Mouse (Mus musculus) heart, adult 2 months (tissue): ENCODE measurements at regions not wholly inside any gene's neighbourhood (a gene's known extent, or its start where the extent isn't known, plus 50 kb on each side); places are given as distances from the start of the nearest gene placed in this dataset.
"Not testable (repeated sequence)": the region's sequence is repeated elsewhere in the genome, so short reads cannot be mapped to it uniquely, and the experiment has no call there.

Experiments used
- DNase-seq, 2 experiments: peaks; one replicate each; pipeline ENCODE4 v3.0.0; 2021
- H3K27ac ChIP-seq: fragments of 200-600 bp; 2 replicates; pipeline ENCODE4 v1.8.1; 2022
- H3K27me3 ChIP-seq: fragments of 200-500 bp; 2 replicates; pipeline ENCODE4 v1.6.1; 2012; ENCODE audit warnings: mild to moderate bottlenecking, low read length, inconsistent platforms, mixed read lengths; ENCODE audit not compliant: control insufficient read depth, insufficient read depth
- H3K36me3 ChIP-seq: fragments of 200-500 bp; 2 replicates; pipeline ENCODE4 v1.6.1; 2012; ENCODE audit warnings: low read length, inconsistent platforms; ENCODE audit not compliant: control insufficient read depth, insufficient read depth
- H3K4me1 ChIP-seq: fragments of 200-500 bp; 2 replicates; pipeline ENCODE4 v1.6.1; 2011; ENCODE audit warnings: low read length; ENCODE audit not compliant: control insufficient read depth, insufficient read depth
- H3K4me3 ChIP-seq: fragments of 200-600 bp; 2 replicates; pipeline ENCODE4 v1.8.1; 2022
- H3K79me2 ChIP-seq: fragments of 200-500 bp; replicated peaks from 2 replicates; pipeline ENCODE4 v1.6.1; 2012; ENCODE audit warnings: mild to moderate bottlenecking, inconsistent platforms, low read length, moderate library complexity, mixed read lengths; ENCODE audit not compliant: control insufficient read depth, insufficient read depth
- H3K9ac ChIP-seq: fragments of 200-500 bp; 2 replicates; pipeline ENCODE4 v1.6.1; 2012; ENCODE audit warnings: low read depth, mild to moderate bottlenecking, control low read depth, inconsistent platforms, low read length, mixed read lengths
- CTCF ChIP-seq: fragments of 200-600 bp; IDR thresholded peaks from 2 replicates; pipeline ENCODE4 v1.8.1; 2022; ENCODE audit warnings: antibody characterized with exemption, mild to moderate bottlenecking, moderate library complexity
- EP300 ChIP-seq: fragments of 200-500 bp; IDR thresholded peaks from 2 replicates; pipeline ENCODE4 v1.6.1; 2011; ENCODE audit warnings: low read depth, low read length, control low read depth; ENCODE audit not compliant: insufficient read depth
- POLR2A ChIP-seq: fragments of 200-500 bp; IDR thresholded peaks from 2 replicates; pipeline ENCODE4 v1.6.1; 2011; ENCODE audit warnings: mild to moderate bottlenecking, low read depth, low read length, control low read depth; ENCODE audit not compliant: insufficient read depth
- WGBS: fragments of 180-500 bp; shearing (Covaris S2); methylation state at CpG from one replicate; pipeline ENCODE4 v1.1.7; 2018; 5-methylcytosine and 5-hydroxymethylcytosine counted together
- intact Hi-C: fragments of 180-260 bp; cut with DNase I; formaldehyde crosslinking; loops from one replicate; pipeline ENCODE4 v1.15.1; 2025

- no peaks in the 10 kb centered on the region for H3K36me3 ChIP-seq
- no peaks in the 10 kb centered on the region for H3K27me3 ChIP-seq
- H3K4me3 ChIP-seq = no peak overlapping the region
- H3K79me2 ChIP-seq = no peaks in the 10 kb centered on the region
- H3K27ac ChIP-seq = no peak overlapping the region
- H3K4me1 ChIP-seq = no peaks in the 10 kb centered on the region; the same call in 1 of the 2 replicates
- intact Hi-C loops = no loop called here
- H3K9ac ChIP-seq = no peak overlapping the region
- TF ChIP-seq CTCF = no peak
- no peak for TF ChIP-seq POLR2A
- no peak for TF ChIP-seq EP300
- 85% methylated on average over 4 of the region's 4 CpGs for WGBS
- DNase-seq = no peak
Observed at GRCm38 (mm10) chr4:10723341-10723740, 151.0 kb upstream of the 2610301B20Rik start.

GRCm38 (mm10) chr4:10727894-10728293, 146.4 kb upstream of the 2610301B20Rik start:
- intact Hi-C loops = no loop called here
- Histone ChIP-seq H3K4me3 (no peak overlapping the region), H3K27ac (no peak overlapping the region), H3K9ac (no peak overlapping the region), H3K36me3 (no peaks in the 10 kb centered on the region), H3K4me1 (no peaks in the 10 kb centered on the region; the same call in 1 of the 2 replicates), H3K79me2 (no peaks in the 10 kb centered on the region), H3K27me3 (no peaks in the 10 kb centered on the region)
- 43% methylated on average over 3 of the region's 3 CpGs for WGBS
- DNase-seq = no peak
- TF ChIP-seq POLR2A = no peak
- TF ChIP-seq CTCF = no peak
- TF ChIP-seq EP300 = no peak

- no peak for DNase-seq
- Histone ChIP-seq H3K27me3 (no peaks in the 10 kb centered on the region), H3K4me1 (no peaks in the 10 kb centered on the region), H3K9ac (no peak overlapping the region), H3K79me2 (no peaks in the 10 kb centered on the region), H3K27ac (no peak overlapping the region), H3K4me3 (no peak overlapping the region), H3K36me3 (no peaks in the 10 kb centered on the region)
- intact Hi-C loops = no loop called here
- TF ChIP-seq POLR2A (no peak), EP300 (no peak), CTCF (no peak)
- WGBS = 68% methylated on average over 3 of the region's 3 CpGs
Observed at GRCm38 (mm10) chr4:10745207-10745606, 129.1 kb upstream of the 2610301B20Rik start.

- no peak overlapping the region for H3K9ac ChIP-seq
- intact Hi-C loops = no loop called here
- no peaks in the 10 kb centered on the region for H3K36me3 ChIP-seq
- no peak for TF ChIP-seq POLR2A
- no peak for TF ChIP-seq CTCF
- TF ChIP-seq EP300 = no peak
- no peaks in the 10 kb centered on the region for H3K27me3 ChIP-seq
- no peaks in the 10 kb centered on the region for H3K79me2 ChIP-seq
- no peaks in the 10 kb centered on the region for H3K4me1 ChIP-seq
- no peak overlapping the region for H3K27ac ChIP-seq
- no peak overlapping the region for H3K4me3 ChIP-seq
- 75% methylated on average over 8 of the region's 8 CpGs for WGBS
- no peak for DNase-seq
Observed at GRCm38 (mm10) chr4:10748816-10749215, 125.5 kb upstream of the 2610301B20Rik start.

- H3K79me2 ChIP-seq, intact Hi-C loops, H3K27me3 ChIP-seq, H3K4me1 ChIP-seq, H3K4me3 ChIP-seq, DNase-seq, H3K27ac ChIP-seq, H3K9ac ChIP-seq, H3K36me3 ChIP-seq: not testable (repeated sequence)
- WGBS = 84% methylated on average over 6 of the region's 6 CpGs
Observed at GRCm38 (mm10) chr4:10750377-10751062, 123.8 kb upstream of the 2610301B20Rik start.

GRCm38 (mm10) chr4:10753176-10753575, 121.1 kb upstream of the 2610301B20Rik start:
- Histone ChIP-seq H3K4me1 (no peaks in the 10 kb centered on the region), H3K36me3 (no peaks in the 10 kb centered on the region), H3K9ac (no peak overlapping the region), H3K27ac (no peak overlapping the region), H3K4me3 (no peak overlapping the region), H3K79me2 (no peaks in the 10 kb centered on the region), H3K27me3 (no peaks in the 10 kb centered on the region)
- intact Hi-C loops = no loop called here
- DNase-seq = no peak
- TF ChIP-seq POLR2A = no peak
- no peak for TF ChIP-seq CTCF
- no peak for TF ChIP-seq EP300
- WGBS = 74% methylated on average over 5 of the region's 5 CpGs
